Mouse (Mus musculus): Measurements from ENCODE around the gene Scgb1b10. TPM values are rescaled to one million over a fixed set of nuclear protein-coding genes. Genes with fewer than 3 reads are reported as not detected.
"Not testable (repeated sequence)": the region's sequence is repeated elsewhere in the genome, so short reads cannot be mapped to it uniquely, and the experiment has no call there.

Scgb1b10 gene
- total RNA-seq (2021) = not detected

GRCm38 (mm10) chr7:32100553-32100952 is at the start of gene Scgb1b10:
Scgb1b10 (plus strand) TSS chr7:32100853.
- DNase-seq (ENCODE audit: low spot score in 2 of 2); intact Hi-C loops (cut with DNase I): not testable (repeated sequence)

Other genes with a start within 250 kb of the Scgb1b10 start
- gene Scgb2b11, start 110.3 kb downstream of the Scgb1b10 start, total RNA-seq (2021) = not detected
- not detected for gene Scgb1b11, start 122.0 kb downstream of the Scgb1b10 start, total RNA-seq (2021)
- gene Scgb2b12, start 226.4 kb downstream of the Scgb1b10 start, total RNA-seq (2021) = not detected
- not detected for gene Scgb1b12, start 233.3 kb downstream of the Scgb1b10 start, total RNA-seq (2021)

Measured in left cerebral cortex, postnatal 36 days (tissue).